Mouse (Mus musculus): Measurements from ENCODE around the gene Olfr813.
"Not testable (repeated sequence)": the region's sequence is repeated elsewhere in the genome, so short reads cannot be mapped to it uniquely, and the experiment has no call there.

Olfr813 gene

GRCm38 (mm10) chr10:129855067-129855466, at the start of gene Olfr813:
Gene Olfr813 (plus strand): TSS chr10:129855367.
- DNase-seq: no peak

- DNase-seq: no peak
Measured at GRCm38 (mm10) chr10:129845994-129846393, 9.2 kb upstream of the Olfr813 start, which contains the start of gene Olfr812. Gene Olfr812 (minus strand): TSS chr10:129846094.

- DNase-seq: no peak
Measured at GRCm38 (mm10) chr10:129847343-129847742, 7.8 kb upstream of the Olfr813 start.

GRCm38 (mm10) chr10:129879751-129880150, 24.6 kb downstream of the Olfr813 start, which contains the start of gene Olfr814:
Gene Olfr814 (minus strand): TSS chr10:129879851.
- not testable (repeated sequence) for DNase-seq

GRCm38 (mm10) chr10:129885496-129885895, 30.3 kb downstream of the Olfr813 start:
- not testable (repeated sequence) for DNase-seq

GRCm38 (mm10) chr10:129885934-129886333, 30.8 kb downstream of the Olfr813 start:
- no peak for DNase-seq

GRCm38 (mm10) chr10:129905767-129906166, 50.6 kb downstream of the Olfr813 start, which contains the start of gene Olfr815:
Gene Olfr815 (minus strand): TSS chr10:129905867.
- not testable (repeated sequence) for DNase-seq
